Mouse (Mus musculus): ENCODE results near the gene Usp30.

Gene Usp30

DNA sequence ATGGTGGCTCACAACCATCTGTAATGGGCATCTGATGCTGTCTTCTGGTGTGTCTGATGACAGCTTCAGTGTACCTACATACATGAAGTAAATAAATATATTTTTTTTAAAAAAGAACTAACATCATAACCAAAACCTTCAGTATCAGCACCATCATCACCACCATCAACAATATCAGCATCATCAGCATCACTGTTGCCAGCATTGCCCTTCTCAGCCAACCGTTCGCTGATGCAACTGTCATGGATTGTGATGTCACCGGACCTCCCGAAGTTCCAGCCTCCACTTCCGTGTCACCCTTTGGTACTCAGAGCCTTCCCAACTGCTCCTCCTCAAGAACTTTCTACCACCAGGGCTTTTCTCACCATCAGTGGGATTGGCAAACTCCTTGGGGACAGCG is at the start of gene Usp30:
Gene Usp30 (plus strand): TSS at position 301 of the 400 bp plus-strand sequence.
- DNase-seq (ENCODE audit: low read depth in 1 of 2, low spot score in 2 of 2) = no peak

DNA sequence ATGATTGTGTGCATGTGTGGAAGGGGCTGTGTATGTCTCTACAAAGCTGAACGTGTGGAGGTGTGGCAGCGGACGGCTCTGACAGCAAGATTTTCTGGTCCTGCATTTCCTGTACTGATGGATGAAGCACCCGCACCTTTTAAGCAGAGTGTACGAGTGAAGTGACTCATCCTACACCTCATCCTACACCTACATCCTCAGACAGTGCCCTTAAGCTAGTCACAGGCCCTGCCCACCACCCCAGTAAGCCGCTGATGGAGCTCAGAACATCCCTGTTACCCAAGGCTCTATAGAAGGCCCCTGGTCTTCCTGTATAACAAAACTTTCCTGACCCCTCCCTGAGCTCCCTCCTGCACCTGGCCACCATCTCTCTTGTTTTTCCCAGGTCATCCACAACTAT is 40.9 kb upstream of the Usp30 start:
- DNase-seq (ENCODE audit: low read depth in 1 of 2, low spot score in 2 of 2) = no peak

DNA sequence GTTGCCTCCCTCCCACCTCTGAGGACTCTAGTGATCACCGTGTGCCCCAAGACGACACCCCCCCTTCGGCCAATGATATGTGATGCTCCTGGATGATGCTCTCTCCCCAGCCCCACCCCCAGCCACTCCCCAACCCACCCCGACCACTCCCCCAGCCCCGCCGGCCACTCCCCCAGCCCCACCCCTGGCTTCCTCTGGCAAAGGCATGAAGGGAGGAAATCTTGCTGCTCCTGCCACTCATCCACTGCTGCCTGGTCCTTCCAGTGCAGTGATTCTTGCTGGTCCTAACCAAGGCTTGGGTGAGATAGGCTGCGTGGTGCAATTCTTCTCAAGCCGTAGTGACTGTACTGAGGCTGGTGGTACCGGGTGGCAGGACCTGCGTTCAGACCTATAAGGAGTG is 40.4 kb upstream of the Usp30 start:
- no peak for DNase-seq (ENCODE audit: low read depth in 1 of 2, low spot score in 2 of 2)

- no peak for DNase-seq (ENCODE audit: low read depth in 1 of 2, low spot score in 2 of 2)
Observed at GRCm38 (mm10) chr5:114027217-114027944, 37.9 kb upstream of the Usp30 start.

DNA sequence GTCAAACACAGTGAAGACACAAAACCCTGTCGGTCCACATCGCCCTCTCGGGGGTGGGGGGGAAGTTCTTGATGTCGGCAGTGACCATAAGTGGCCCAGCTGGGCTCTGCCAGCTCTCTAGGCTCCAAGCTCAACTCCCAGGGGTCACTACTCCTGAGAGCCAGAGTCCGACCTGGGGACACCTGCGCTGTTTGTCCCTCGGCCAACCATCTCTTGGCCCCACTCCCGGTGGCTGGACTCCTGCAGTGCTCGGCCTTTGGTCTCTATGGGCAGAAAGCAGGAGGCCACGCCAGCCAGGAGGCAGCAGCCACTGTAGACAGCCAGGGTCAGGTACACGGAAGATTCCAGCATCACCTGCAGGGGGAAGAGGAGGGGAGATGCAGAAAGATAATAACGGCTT is 37.1 kb upstream of the Usp30 start:
- DNase-seq (ENCODE audit: low read depth in 1 of 2, low spot score in 2 of 2) = no peak

- no peak for DNase-seq (ENCODE audit: low read depth in 1 of 2, low spot score in 2 of 2)
Observed at GRCm38 (mm10) chr5:114030652-114031051, 34.6 kb upstream of the Usp30 start.

- DNase-seq (ENCODE audit: low read depth in 1 of 2, low spot score in 2 of 2) = no peak
Observed at GRCm38 (mm10) chr5:114032161-114032763, 33.0 kb upstream of the Usp30 start.

DNA sequence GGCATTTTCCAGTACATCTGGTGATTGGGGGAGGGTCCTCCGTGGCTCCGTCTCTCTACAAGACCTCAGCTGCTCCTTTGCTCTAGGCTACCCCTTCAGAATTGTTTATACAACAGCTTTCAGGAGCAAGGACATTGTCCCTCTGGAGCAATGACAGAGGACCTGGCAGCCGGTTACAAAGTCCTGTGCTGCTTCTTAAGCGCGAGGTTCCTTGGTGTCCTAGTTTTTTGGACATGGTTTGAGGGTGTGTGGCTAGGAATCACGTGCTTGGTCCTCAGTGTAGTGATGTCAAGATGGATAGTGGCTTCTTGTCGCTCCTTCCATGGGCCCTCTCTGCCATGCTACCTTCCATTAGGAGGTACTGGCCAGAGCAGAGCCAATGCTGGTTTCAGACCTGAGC is 30.9 kb upstream of the Usp30 start:
- no peak for DNase-seq (ENCODE audit: low read depth in 1 of 2, low spot score in 2 of 2)

DNA sequence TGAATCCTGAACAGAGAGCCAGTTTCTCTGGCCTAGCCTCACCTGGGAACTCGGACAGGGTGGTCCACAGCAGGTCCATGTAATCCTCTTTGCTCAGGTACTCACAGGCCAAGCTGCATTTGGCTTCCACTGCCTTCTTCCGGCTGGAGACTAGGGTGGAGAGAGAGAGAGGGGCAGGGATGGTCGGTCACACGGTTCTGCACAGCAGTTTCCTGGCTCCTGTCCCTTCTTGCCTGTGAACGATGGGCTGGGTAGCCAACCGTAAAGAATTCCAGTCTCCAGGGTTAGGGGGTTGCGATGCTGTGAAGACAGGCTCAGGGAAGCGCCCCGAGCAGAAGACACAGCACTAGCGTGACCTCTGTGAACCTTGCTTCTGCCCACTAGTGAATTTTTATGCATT is 30.1 kb upstream of the Usp30 start:
- DNase-seq (ENCODE audit: low read depth in 1 of 2, low spot score in 2 of 2) = no peak

DNA sequence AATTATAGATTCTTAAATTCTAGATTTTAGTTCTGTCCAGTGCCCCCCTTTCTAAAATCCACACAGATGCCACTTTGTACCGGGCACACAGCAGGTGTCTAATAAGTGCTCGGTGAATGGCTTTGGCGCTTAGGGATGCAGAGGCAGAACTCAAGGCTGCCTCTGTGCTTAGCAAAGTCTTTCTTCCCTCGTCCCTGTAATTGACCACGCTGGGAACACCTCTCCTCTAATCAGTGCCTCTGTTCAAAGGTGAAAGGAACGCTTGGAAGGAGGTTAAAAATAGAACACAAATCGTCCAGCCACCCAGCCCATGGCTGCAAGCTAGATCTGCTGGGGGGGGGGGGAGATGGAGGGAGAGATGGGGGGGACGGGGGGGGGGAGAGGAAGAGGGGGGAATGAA is 24.8 kb upstream of the Usp30 start:
- no peak for DNase-seq (ENCODE audit: low read depth in 1 of 2, low spot score in 2 of 2)

GRCm38 (mm10) chr5:114040911-114041310 is 24.4 kb upstream of the Usp30 start:
- DNase-seq (ENCODE audit: low read depth in 1 of 2, low spot score in 2 of 2) = no peak

DNA sequence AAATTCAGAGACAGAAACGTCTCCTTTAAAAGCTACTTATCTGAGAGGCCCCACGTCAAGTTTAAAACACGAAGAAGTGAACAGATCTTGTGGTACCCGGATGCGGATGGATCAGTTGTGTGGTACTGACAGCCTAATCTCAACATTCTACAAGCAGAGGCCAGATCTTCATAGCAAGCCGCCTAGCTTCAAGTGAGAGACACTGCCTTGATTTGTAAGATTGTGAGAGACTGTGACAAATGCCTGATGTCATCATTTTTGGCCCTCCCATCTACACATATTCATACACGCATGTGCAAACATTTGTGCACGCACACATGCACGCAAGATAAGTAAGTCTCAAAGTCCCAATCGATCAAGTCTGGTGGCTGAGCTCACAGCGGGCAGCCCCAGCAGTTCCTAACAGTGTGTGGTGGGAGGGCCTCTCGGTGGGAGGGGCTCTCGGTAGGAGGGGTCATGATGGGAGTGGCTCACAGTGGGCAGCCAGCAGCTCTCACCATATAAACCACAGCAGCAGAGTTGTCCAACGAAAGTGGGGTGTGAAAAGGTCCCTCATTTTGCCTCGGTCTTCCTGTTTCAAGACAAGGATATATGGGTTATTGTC is 23.8 kb upstream of the Usp30 start:
- DNase-seq (ENCODE audit: low read depth in 1 of 2, low spot score in 2 of 2) = peak in 1 of 2 experiments; percentile 7

DNA sequence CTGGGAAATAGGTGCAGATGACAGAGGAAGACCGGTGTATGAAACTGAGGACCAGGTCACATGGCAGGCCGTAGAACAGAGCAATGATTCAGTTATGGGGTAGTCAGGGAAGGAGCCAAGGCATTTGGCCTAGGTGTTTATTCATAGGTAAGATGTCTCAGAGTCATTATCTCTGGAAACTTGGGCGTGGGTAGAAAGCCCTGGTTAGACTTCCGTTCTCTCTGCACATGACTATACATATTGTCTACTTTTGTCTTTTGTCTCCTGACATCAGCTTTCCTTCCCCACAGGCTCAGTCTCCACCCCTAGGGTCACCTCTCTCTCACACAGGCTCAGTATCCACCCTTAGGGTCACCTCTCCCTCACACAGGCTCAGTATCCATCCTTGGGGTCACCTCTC is 21.5 kb upstream of the Usp30 start:
- no peak for DNase-seq (ENCODE audit: low read depth in 1 of 2, low spot score in 2 of 2)

- DNase-seq (ENCODE audit: low read depth in 1 of 2, low spot score in 2 of 2) = no peak
Observed at GRCm38 (mm10) chr5:114045134-114045533, 20.1 kb upstream of the Usp30 start.

DNA sequence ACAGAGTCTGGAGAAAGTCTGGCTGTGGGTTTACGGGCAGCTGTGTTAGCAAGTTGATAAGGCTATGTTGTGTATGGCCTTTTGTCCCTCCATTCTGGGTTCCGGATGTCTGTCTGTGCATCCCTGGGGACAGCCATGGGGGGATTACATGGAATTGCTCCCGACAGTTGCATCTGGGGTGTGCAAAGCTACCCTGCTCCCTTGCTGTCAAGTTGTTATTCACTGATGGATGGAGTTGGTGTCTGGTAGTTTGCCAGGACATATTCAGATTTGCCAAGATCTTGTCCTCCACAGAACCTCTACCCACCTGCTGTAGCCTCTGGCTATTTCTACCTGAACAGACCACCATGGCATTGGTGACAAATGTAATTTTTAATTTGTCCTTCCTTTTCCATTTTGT is 19.1 kb upstream of the Usp30 start:
- DNase-seq (ENCODE audit: low read depth in 1 of 2, low spot score in 2 of 2) = no peak

DNA sequence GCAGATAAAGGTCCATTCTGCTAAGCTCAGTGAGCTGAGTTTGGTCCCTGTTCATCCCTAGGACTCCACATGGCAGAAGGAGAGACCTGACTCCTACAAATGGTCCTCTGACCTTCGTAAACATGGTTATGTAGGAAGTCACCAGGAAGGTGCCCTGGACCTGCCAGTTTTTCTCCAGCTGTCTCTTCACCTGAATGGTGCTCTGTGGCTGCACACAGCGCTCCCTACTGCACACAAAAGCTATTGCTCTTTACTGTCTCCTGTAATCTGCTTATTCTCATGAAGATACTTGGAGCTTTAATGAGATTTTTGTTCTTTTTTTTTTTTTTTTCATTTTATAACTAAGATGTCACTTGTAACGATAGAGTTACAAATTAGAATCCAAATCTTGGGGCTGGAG is 18.7 kb upstream of the Usp30 start:
- DNase-seq (ENCODE audit: low read depth in 1 of 2, low spot score in 2 of 2) = no peak

- no peak for DNase-seq (ENCODE audit: low read depth in 1 of 2, low spot score in 2 of 2)
Observed at GRCm38 (mm10) chr5:114047182-114047581, 18.1 kb upstream of the Usp30 start.

- no peak for DNase-seq (ENCODE audit: low read depth in 1 of 2, low spot score in 2 of 2)
Observed at GRCm38 (mm10) chr5:114048731-114049308, 16.4 kb upstream of the Usp30 start.

- no peak for DNase-seq (ENCODE audit: low read depth in 1 of 2, low spot score in 2 of 2)
Observed at GRCm38 (mm10) chr5:114052246-114052761, 13.0 kb upstream of the Usp30 start.

GRCm38 (mm10) chr5:114057129-114057731 is 8.0 kb upstream of the Usp30 start:
- DNase-seq (ENCODE audit: low read depth in 1 of 2, low spot score in 2 of 2) = no peak

GRCm38 (mm10) chr5:114061675-114062074 is 3.6 kb upstream of the Usp30 start:
- no peak for DNase-seq (ENCODE audit: low read depth in 1 of 2, low spot score in 2 of 2)

DNA sequence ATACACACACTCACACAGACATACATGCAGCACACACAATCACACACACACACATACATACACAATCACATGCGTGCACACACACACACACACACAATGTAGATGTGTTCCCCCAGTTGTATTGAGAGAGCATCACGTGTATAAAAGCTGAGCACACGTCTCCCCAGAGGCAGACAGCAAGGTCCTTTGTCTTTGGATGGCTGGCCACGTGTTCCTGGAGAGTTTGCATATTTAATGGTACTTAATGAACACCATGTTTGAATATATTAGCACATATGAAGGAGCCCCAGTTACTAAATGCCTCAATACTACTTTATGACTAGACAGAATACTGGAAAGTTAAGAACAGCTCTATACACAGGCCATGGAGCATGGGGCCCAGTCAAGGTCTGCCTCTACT is 1.3 kb upstream of the Usp30 start:
- no peak for DNase-seq (ENCODE audit: low read depth in 1 of 2, low spot score in 2 of 2)
